Mouse (Mus musculus) neutrophil, adult 83 days (primary cell): ENCODE data around the gene Mtnr1b. TPM values are rescaled to one million over a fixed set of nuclear protein-coding genes. Genes with fewer than 3 reads are reported as not detected.

Experiments
- total RNA-seq, 2 experiments: library from RNA; stranded (reverse); gene quantifications; one replicate each; pipeline ENCODE4 v1.2.4; 2023

The Mtnr1b gene
- not detected for total RNA-seq

DNA sequence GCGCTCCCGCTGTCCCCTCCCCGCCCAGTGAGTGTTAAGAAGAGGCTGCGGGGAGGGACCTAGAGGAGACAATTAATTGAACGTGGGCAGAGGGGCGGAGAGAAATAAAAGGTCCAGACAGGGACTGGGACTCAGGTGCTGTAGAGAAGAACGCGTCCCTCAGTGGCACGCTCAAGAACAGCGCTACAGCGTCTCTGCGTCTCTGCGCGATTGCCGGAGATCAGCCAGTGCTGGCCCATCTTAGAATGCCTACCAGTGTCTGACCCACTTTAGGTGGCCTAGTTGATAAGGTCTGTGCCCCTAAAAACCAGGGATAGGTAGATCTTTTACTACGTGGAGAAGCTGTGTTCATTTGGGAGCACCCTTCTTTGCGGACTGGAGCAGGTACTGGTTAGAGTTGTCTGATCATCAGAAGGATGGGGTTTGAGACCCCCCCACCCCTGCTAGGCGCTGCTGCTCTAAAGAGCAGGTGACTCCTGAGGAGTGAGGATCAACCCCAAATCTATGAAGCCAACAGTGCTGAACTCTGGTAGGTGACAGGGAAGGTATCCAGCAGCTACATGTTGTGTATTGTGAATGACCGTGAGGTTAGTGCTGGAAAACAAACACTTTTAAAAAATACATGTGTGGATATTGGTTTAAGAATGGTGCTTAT lies at the start of gene Mtnr1b:
Gene Mtnr1b (minus strand): TSS at position 51 of the 655 bp plus-strand sequence.

Other genes with a start within 250 kb of the Mtnr1b start
- not detected for gene Deup1, start 246.6 kb downstream of the Mtnr1b start, total RNA-seq
- gene Slc36a4, start 164.8 kb downstream of the Mtnr1b start, total RNA-seq, result 10 to 100 TPM; 16.0 to 16.6 TPM